Mouse (Mus musculus): ENCODE results near the gene Olfr466.

GRCm38 (mm10) chr13:65127063-65127847 is 22.8 kb upstream of the Olfr466 start:
- TF ChIP-seq CTCF (IDR thresholded peaks at IDR 0.05; ENCODE audit: borderline replicate concordance, insufficient read depth, low read depth, low read length) (no peak), POLR2A (IDR thresholded peaks at IDR 0.05; ENCODE audit: borderline replicate concordance, insufficient read depth, low read length) (no peak)

All from cerebellum, adult 2 months (tissue).